Mouse (Mus musculus): ENCODE results near the gene Tecpr2. TPM values are rescaled to one million over a fixed set of nuclear protein-coding genes. Genes with fewer than 3 reads are reported as not detected.

Gene Tecpr2
- polyA plus RNA-seq, 1 experiment: 4.2 TPM

DNA sequence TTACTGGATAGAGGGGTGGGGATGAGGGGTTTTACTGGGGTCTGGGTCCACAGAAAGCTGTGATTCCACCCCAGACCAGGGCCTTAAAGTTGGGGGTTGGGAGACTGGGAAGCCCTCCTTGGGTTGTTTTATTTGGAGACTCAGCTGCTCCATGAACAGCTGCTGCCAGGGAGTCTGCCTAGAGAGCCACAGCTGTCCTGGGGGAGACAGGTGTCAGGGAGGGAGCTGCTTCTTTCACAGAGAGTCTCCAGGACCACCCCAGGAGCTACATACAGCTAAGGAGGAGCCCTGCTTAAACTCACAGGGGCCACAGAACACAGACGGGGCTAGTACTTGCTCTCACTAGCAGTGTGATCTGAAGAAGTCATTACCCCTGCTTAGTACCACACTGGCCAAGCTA, 132.1 kb downstream of the Tecpr2 start:
- H3K4me2 ChIP-seq (ENCODE audit: low read depth): peak overlapping the region; percentile 64
- no peaks in the 10 kb centered on the region for H3K79me2 ChIP-seq (ENCODE audit: control insufficient read depth, insufficient read depth)
- no peak overlapping the region for H3ac ChIP-seq (ENCODE audit: control insufficient read depth, insufficient read length)
- no peak overlapping the region for H3K4me3 ChIP-seq
- no peaks in the 10 kb centered on the region for H3K27me3 ChIP-seq (ENCODE audit: control insufficient read depth, insufficient read depth, insufficient read length)
- peak; percentile 97 for TF ChIP-seq TCF3 (IDR thresholded peaks at IDR 0.05; ENCODE audit: insufficient read length, low read depth)
- TF ChIP-seq MYOG (IDR thresholded peaks at IDR 0.05; ENCODE audit: control insufficient read depth in 1 of 3, insufficient read depth in 1 of 3, insufficient read length in 2 of 3, low read depth in 2 of 3): peak; percentile 96 to 100 (median 100)
- no peak for TF ChIP-seq POLR2A (IDR thresholded peaks at IDR 0.05; ENCODE audit: insufficient read length, low read depth)
- peak; percentile 100 for TF ChIP-seq TCF12 (IDR thresholded peaks at IDR 0.05; ENCODE audit: insufficient read depth, poor library complexity, severe bottlenecking)
- TF ChIP-seq MYOD1 (IDR thresholded peaks at IDR 0.05; ENCODE audit: control insufficient read depth in 1 of 3, insufficient read length in 2 of 3, low read depth in 2 of 3): peak; percentile 97 to 100 (median 99)
- no peak for TF ChIP-seq SRF (IDR thresholded peaks at IDR 0.05; ENCODE audit: control insufficient read depth, insufficient read length, low read depth)
- no peaks in the 10 kb centered on the region for H3K36me3 ChIP-seq (ENCODE audit: control insufficient read depth, insufficient read depth)

DNA sequence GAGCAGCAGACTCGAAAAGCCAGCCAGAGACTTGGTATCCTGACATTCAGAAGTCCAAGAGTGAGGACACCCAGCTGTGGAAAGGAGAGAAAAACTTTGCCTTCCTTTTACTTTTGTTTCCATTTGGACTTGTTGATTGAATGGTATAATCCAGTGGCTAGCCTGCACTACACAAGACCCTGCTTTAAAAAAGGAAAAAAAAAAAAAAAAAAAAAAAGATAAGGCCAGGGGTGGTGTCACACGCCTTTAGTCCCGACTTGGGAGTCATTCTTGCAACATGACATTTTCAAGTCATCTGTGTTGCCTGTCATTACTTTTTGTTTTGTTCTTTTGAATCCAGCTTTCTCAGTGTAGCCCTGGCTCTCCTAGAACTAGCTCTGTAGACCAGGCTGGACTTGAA, 132.5 kb downstream of the Tecpr2 start:
- Histone ChIP-seq H3ac (ENCODE audit: control insufficient read depth, insufficient read length) (no peak overlapping the region), H3K4me3 (no peak overlapping the region), H3K4me2 (ENCODE audit: low read depth) (peak overlapping the region; percentile 64), H3K79me2 (ENCODE audit: control insufficient read depth, insufficient read depth) (no peaks in the 10 kb centered on the region), H3K36me3 (ENCODE audit: control insufficient read depth, insufficient read depth) (no peaks in the 10 kb centered on the region), H3K27me3 (ENCODE audit: control insufficient read depth, insufficient read depth, insufficient read length) (no peaks in the 10 kb centered on the region)
- TF ChIP-seq POLR2AphosphoS2 (IDR thresholded peaks at IDR 0.05; ENCODE audit: insufficient read length, low read depth): no peak
- no peak for TF ChIP-seq E2F4 (IDR thresholded peaks at IDR 0.05; ENCODE audit: insufficient read depth)
- no peak for TF ChIP-seq MAX (IDR thresholded peaks at IDR 0.05; ENCODE audit: low read depth)
- no peak for TF ChIP-seq MYOG (IDR thresholded peaks at IDR 0.05; ENCODE audit: control insufficient read depth in 1 of 3, insufficient read depth in 1 of 3, insufficient read length in 2 of 3, low read depth in 2 of 3)
- TF ChIP-seq SRF (IDR thresholded peaks at IDR 0.05; ENCODE audit: control insufficient read depth, insufficient read length, low read depth): no peak
- no peak for TF ChIP-seq REST (IDR thresholded peaks at IDR 0.05; ENCODE audit: insufficient read depth, insufficient read length)
- TF ChIP-seq CEBPB (IDR thresholded peaks at IDR 0.05; ENCODE audit: insufficient read depth, poor library complexity, severe bottlenecking): no peak
- no peak for TF ChIP-seq TCF3 (IDR thresholded peaks at IDR 0.05; ENCODE audit: insufficient read length, low read depth)

Other genes starting within 250 kb of the Tecpr2 start
- gene 1700001K19Rik, start 206.6 kb upstream of the Tecpr2 start, polyA plus RNA-seq (2012; fragmentation: generic; extraction: Trizol): 0.05 TPM
- gene Hsp90aa1, start 186.5 kb upstream of the Tecpr2 start, polyA plus RNA-seq (2012; fragmentation: generic; extraction: Trizol): 110 TPM
- 13.9 TPM for gene Wdr20, start 151.3 kb upstream of the Tecpr2 start, polyA plus RNA-seq (2012; fragmentation: generic; extraction: Trizol)
- 3.3 TPM for gene Mok, start 48.3 kb upstream of the Tecpr2 start, polyA plus RNA-seq (2012; fragmentation: generic; extraction: Trizol)
- gene Zfp839, start 39.0 kb upstream of the Tecpr2 start, polyA plus RNA-seq (2012; fragmentation: generic; extraction: Trizol): 3.1 TPM
- gene Cinp, start 119 bp upstream of the Tecpr2 start, polyA plus RNA-seq (2012; fragmentation: generic; extraction: Trizol): 54.4 TPM
- 11.5 TPM for gene Ankrd9, start 89.8 kb downstream of the Tecpr2 start, polyA plus RNA-seq (2012; fragmentation: generic; extraction: Trizol)
- 9.4 TPM for gene Rcor1, start 150.1 kb downstream of the Tecpr2 start, polyA plus RNA-seq (2012; fragmentation: generic; extraction: Trizol)